Mouse (Mus musculus): ENCODE results near the gene Isca1.

DNA sequence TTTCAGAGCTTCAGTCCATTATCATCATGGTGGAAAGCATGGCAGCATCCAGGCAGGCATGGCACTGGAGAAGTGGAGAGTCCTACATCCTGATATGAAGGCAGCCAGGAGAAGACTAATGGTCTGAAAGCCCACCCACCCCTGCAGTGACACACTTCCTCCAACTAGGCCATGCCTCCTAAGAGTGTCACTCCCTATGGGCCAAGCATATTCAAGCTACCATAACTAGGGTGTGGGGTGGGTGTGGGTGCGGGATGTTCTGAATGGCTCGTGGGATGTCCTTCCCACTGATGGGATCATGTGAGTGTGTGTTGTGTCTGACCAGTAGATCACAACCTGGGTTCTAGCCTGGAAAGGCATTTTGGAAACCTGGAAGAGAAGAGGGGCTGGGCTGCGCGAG lies 35.7 kb downstream of the Isca1 start:
- TF ChIP-seq CTCF (IDR thresholded peaks at IDR 0.05; ENCODE audit: borderline replicate concordance, extremely low read depth, insufficient read depth, insufficient read length) (no peak), POLR2A (IDR thresholded peaks at IDR 0.05; ENCODE audit: borderline replicate concordance, extremely low read depth, insufficient read depth, insufficient read length, poor library complexity, severe bottlenecking) (no peak)

Measured in brain, embryonic 14.5 days (tissue).